Mouse (Mus musculus) cortical plate, adult 2 months (tissue): ENCODE results near the gene Ppef1. TPM values are rescaled to one million over a fixed set of nuclear protein-coding genes. Genes with fewer than 3 reads are reported as not detected.

Source experiments
- H3K27ac ChIP-seq: fragments of 200-500 bp; 2 replicates; pipeline ENCODE4 v1.5.1; 2012; ENCODE audit warnings: low read length, control low read depth, inconsistent platforms; ENCODE audit not compliant: insufficient read depth
- H3K4me1 ChIP-seq: fragments of 200-500 bp; 2 replicates; pipeline ENCODE4 v1.6.1; 2011; ENCODE audit warnings: low read length; ENCODE audit not compliant: control insufficient read depth, insufficient read depth
- H3K4me3 ChIP-seq: fragments of 200-500 bp; 2 replicates; pipeline ENCODE4 v1.5.1; 2011; ENCODE audit warnings: mild to moderate bottlenecking, low read length, control low read depth; ENCODE audit not compliant: insufficient read depth
- CTCF ChIP-seq: fragments of 200-500 bp; IDR thresholded peaks from 2 replicates; pipeline ENCODE4 v1.5.1; 2011; ENCODE audit warnings: mild to moderate bottlenecking, control low read depth, low read length; ENCODE audit not compliant: insufficient read depth; ENCODE audit errors: extremely low read depth
- POLR2A ChIP-seq: fragments of 200-500 bp; IDR thresholded peaks from 2 replicates; pipeline ENCODE4 v1.6.1; 2011; ENCODE audit warnings: mild to moderate bottlenecking, low read length, control low read depth; ENCODE audit not compliant: insufficient read depth; ENCODE audit errors: extremely low read depth
- polyA plus RNA-seq: library from polyadenylated mRNA; depleted of rRNA; stranded (reverse); fragments of >200 nt; gene quantifications from 2 replicates; pipeline ENCODE4 v1.2.3, GENCODE M21; 2012; rRNA removed

Ppef1 gene
- polyA plus RNA-seq, 1 experiment: 1.0 TPM

GRCm38 (mm10) chrX:160598055-160598454, 137.5 kb downstream of the Ppef1 start:
- peaks cover 3% of the 10 kb centered on the region for H3K4me1 ChIP-seq
- H3K27ac ChIP-seq: no peak overlapping the region
- H3K4me3 ChIP-seq: no peak overlapping the region
- TF ChIP-seq CTCF (no peak), POLR2A (no peak)

- H3K27ac ChIP-seq: peak overlapping the region; percentile 60
- H3K4me3 ChIP-seq: no peak overlapping the region
- no peaks in the 10 kb centered on the region for H3K4me1 ChIP-seq
- TF ChIP-seq POLR2A (0 out of 2 replicates have a peak, but pooled peaks have one; percentile 14), CTCF (no peak)
Observed at GRCm38 (mm10) chrX:160592933-160593332, 142.6 kb downstream of the Ppef1 start.

GRCm38 (mm10) chrX:160590147-160590546, 145.4 kb downstream of the Ppef1 start:
- H3K27ac ChIP-seq: no peak overlapping the region
- no peak overlapping the region for H3K4me3 ChIP-seq
- TF ChIP-seq CTCF (no peak), POLR2A (no peak)
- peaks cover 4% of the 10 kb centered on the region for H3K4me1 ChIP-seq

GRCm38 (mm10) chrX:160588523-160588922, 147.0 kb downstream of the Ppef1 start:
- Histone ChIP-seq H3K27ac (peak overlapping the region; percentile 88), H3K4me1 (peaks cover 8% of the 10 kb centered on the region), H3K4me3 (no peak overlapping the region)
- TF ChIP-seq POLR2A (no peak), CTCF (no peak)

- H3K4me3 ChIP-seq: no peak overlapping the region
- TF ChIP-seq POLR2A (no peak), CTCF (no peak)
- H3K27ac ChIP-seq: no peak overlapping the region
- H3K4me1 ChIP-seq: peaks cover 8% of the 10 kb centered on the region
Observed at GRCm38 (mm10) chrX:160585110-160585509, 150.5 kb downstream of the Ppef1 start.

GRCm38 (mm10) chrX:160584148-160584838, 151.3 kb downstream of the Ppef1 start:
- Histone ChIP-seq H3K4me3 (no peak overlapping the region), H3K4me1 (peaks cover 8% of the 10 kb centered on the region), H3K27ac (no peak overlapping the region)
- no peak for TF ChIP-seq POLR2A
- no peak for TF ChIP-seq CTCF

GRCm38 (mm10) chrX:160583589-160583988, 152.0 kb downstream of the Ppef1 start:
- no peak overlapping the region for H3K4me3 ChIP-seq
- TF ChIP-seq CTCF (peak; percentile 45), POLR2A (no peak)
- peaks cover 8% of the 10 kb centered on the region for H3K4me1 ChIP-seq
- no peak overlapping the region for H3K27ac ChIP-seq

Other genes with a start within 250 kb of the Ppef1 start
- gene Phka2, start 233.6 kb downstream of the Ppef1 start, polyA plus RNA-seq: 40.2 and 44.9 TPM in 2 replicates
- gene Rs1, start 32.2 kb upstream of the Ppef1 start, polyA plus RNA-seq: 0.06 TPM in 2 replicates
- gene Gja6, start 171.3 kb upstream of the Ppef1 start, polyA plus RNA-seq: 0.95 and 1.2 TPM in 2 replicates